Comparison of ENCODE assay signal across 8 mouse cellular contexts in the genomic region with DNA sequence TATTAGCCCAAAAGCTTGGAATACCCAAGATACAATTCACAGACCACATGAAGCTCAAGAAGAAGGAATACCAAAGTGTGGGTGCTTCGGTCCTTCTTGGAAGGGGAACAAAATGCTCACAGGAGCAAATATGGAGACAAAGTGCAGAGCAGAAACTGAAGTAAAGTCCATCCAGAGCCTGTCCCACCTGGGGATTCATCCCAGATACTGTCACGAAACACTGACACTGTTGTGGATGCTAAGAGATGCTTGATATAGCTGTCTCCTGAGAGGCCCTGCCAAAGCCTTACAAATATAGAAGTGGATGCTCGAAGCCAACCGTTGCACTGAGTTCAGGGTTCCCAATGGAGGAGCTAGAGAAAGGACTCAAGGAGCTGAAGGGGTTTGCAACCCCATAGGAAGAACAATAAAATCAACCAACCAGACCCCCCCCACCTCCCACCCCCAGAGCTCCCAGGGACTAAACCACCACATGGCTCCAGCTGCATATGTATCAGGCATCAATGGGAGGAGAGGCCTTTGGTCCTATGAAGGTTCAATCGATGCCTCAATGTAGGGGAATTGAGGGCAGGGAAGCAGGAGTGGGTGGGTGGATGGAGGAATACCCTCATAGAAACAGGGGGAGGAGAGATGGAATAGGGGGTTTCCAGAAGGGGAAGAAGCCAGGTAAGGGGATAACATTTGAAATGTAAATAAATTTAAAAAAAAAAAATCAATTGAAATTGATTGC. TPM values are rescaled to one million over a fixed set of nuclear protein-coding genes. Genes with fewer than 3 reads are reported as not detected.
DNase-seq lines count a peak whose midpoint lies in the region; ATAC-seq and TF ChIP-seq lines count a peak whose summit lies in the region.
"Had no signal": no experiment of that assay in that cellular context is flagged by ENCODE, and none has a peak within 500 bp of the region (broad histone marks: within the 10 kb centered on the region; RNA-seq: fewer than 3 reads in every experiment).

No protein-coding gene starts in this region.

- no peaks in the 10 kb centered on the region for H3K36me3 ChIP-seq in embryonic facial prominence, embryonic 12.5 days
- H3K36me3 ChIP-seq in hindbrain, embryonic 13.5 days: no peaks in the 10 kb centered on the region
- H3K36me3 ChIP-seq in midbrain, embryonic 16.5 days (ENCODE audit: control insufficient read depth, insufficient read depth, low read length): no peaks in the 10 kb centered on the region
- H3K36me3 ChIP-seq: stomach, embryonic 15.5 days had no signal

- no peak for ATAC-seq in embryonic facial prominence, embryonic 12.5 days (ENCODE audit: insufficient number of reproducible peaks, insufficient read depth, low FRiP score, low TSS enrichment)
- no peak for ATAC-seq in hindbrain, embryonic 13.5 days (ENCODE audit: low FRiP score)
- no peak for ATAC-seq in midbrain, embryonic 16.5 days
- ATAC-seq in granulocyte monocyte progenitor cell, adult 5-6 weeks (replicated peaks; ENCODE audit: poor library complexity, severe bottlenecking): no peak

- DNase-seq in layer of hippocampus, adult 2 months (ENCODE audit: low spot score in 2 of 2): no peak
- no peak for DNase-seq in layer of hippocampus, postnatal 10 days (ENCODE audit: low spot score in 2 of 2)
- DNase-seq in adrenal gland, adult 18-20 months (ENCODE audit: low spot score in 2 of 2): no peak

- peak overlapping the region; percentile 72; the same call in 1 of the 2 replicates for H3K4me3 ChIP-seq in layer of hippocampus, adult 2 months
- H3K4me3 ChIP-seq in embryonic facial prominence, embryonic 12.5 days: peak overlapping the region; percentile 57
- peak overlapping the region; percentile 58 for H3K4me3 ChIP-seq in hindbrain, embryonic 13.5 days
- H3K4me3 ChIP-seq in midbrain, embryonic 16.5 days (ENCODE audit: low read depth, low read length): peak overlapping the region; percentile 62

- no peak overlapping the region for H3K27ac ChIP-seq in layer of hippocampus, adult 2 months
- no peak overlapping the region for H3K27ac ChIP-seq in embryonic facial prominence, embryonic 12.5 days
- H3K27ac ChIP-seq in hindbrain, embryonic 13.5 days: peak overlapping the region; percentile 14; the same call in 1 of the 2 replicates
- peak overlapping the region; percentile 56; the same call in 1 of the 2 replicates for H3K27ac ChIP-seq in midbrain, embryonic 16.5 days (ENCODE audit: low read length)

- 78% methylated on average over 5 of the region's 5 CpGs for whole genome bisulfite sequencing in embryonic facial prominence, embryonic 12.5 days
- 82% methylated on average over 5 of the region's 5 CpGs for WGBS in hindbrain, embryonic 13.5 days
- 76% methylated on average over 5 of the region's 5 CpGs for WGBS in midbrain, embryonic 16.5 days

- H3K27me3 ChIP-seq in embryonic facial prominence, embryonic 12.5 days: no peaks in the 10 kb centered on the region
- H3K27me3 ChIP-seq in hindbrain, embryonic 13.5 days: no peaks in the 10 kb centered on the region
- H3K27me3 ChIP-seq in midbrain, embryonic 16.5 days (ENCODE audit: control insufficient read depth, insufficient read depth, low read depth, low read length): no peaks in the 10 kb centered on the region
- H3K27me3 ChIP-seq: stomach, embryonic 15.5 days had no signal

- no peak overlapping the region for H3K9ac ChIP-seq in embryonic facial prominence, embryonic 12.5 days
- no peak overlapping the region for H3K9ac ChIP-seq in hindbrain, embryonic 13.5 days
- H3K9ac ChIP-seq in midbrain, embryonic 16.5 days (ENCODE audit: low read depth, low read length): no peak overlapping the region

- TF ChIP-seq CTCF in layer of hippocampus, adult 2 months (conservative IDR thresholded peaks at IDR 0.05): no peak

- H3K4me2 ChIP-seq in embryonic facial prominence, embryonic 12.5 days (replicated peaks): 0 out of 2 replicates have a peak overlapping the region, but pooled peaks have one; percentile 11
- 0 out of 2 replicates have a peak overlapping the region, but pooled peaks have one; percentile 11 for H3K4me2 ChIP-seq in hindbrain, embryonic 13.5 days
- peak overlapping the region; percentile 33; the same call in 1 of the 2 replicates for H3K4me2 ChIP-seq in midbrain, embryonic 16.5 days (ENCODE audit: low read length)

- H3K9me3 ChIP-seq in embryonic facial prominence, embryonic 12.5 days: no peaks in the 10 kb centered on the region
- H3K9me3 ChIP-seq in hindbrain, embryonic 13.5 days: no peaks in the 10 kb centered on the region
- H3K9me3 ChIP-seq in midbrain, embryonic 16.5 days (replicated peaks; ENCODE audit: control insufficient read depth, low read length, poor library complexity, severe bottlenecking): no peaks in the 10 kb centered on the region
- H3K9me3 ChIP-seq: stomach, embryonic 15.5 days had no signal

- H3K4me1 ChIP-seq in embryonic facial prominence, embryonic 12.5 days: no peaks in the 10 kb centered on the region
- H3K4me1 ChIP-seq in hindbrain, embryonic 13.5 days (replicated peaks): peaks cover 13% of the 10 kb centered on the region
- peaks cover 5% of the 10 kb centered on the region; the same call in 1 of the 2 replicates for H3K4me1 ChIP-seq in midbrain, embryonic 16.5 days (ENCODE audit: control insufficient read depth, insufficient read depth, low read length)
- H3K4me1 ChIP-seq: stomach, embryonic 15.5 days had no signal

RNA-seq across cellular contexts. Expression of a gene that starts 29.6 kb away (rescaled TPM):
- total RNA-seq in layer of hippocampus, adult 2 months (2021): not detected
- total RNA-seq in layer of hippocampus, postnatal 10 days (2021): under 1 TPM in 1 of 2 experiments, not detected in 1; 0.20 TPM
- polyA plus RNA-seq in embryonic facial prominence, embryonic 12.5 days (2016; fragmentation: Nextera tagmentation; extraction: Ambion mirVana): not detected in 2 replicates
- polyA plus RNA-seq in hindbrain, embryonic 13.5 days (2015; fragmentation: Nextera tagmentation; extraction: Ambion mirVana): not detected in 2 replicates
- polyA plus RNA-seq in midbrain, embryonic 16.5 days (2015; fragmentation: Nextera tagmentation; extraction: Ambion mirVana): not detected in 2 replicates
- under 1 TPM; 0.60 to 0.67 TPM for total RNA-seq in adrenal gland, adult 18-20 months (2021)
- total RNA-seq in granulocyte monocyte progenitor cell, adult 5-6 weeks (2014; fragmentation: Nextera tagmentation): not detected in 2 replicates
- total RNA-seq in granulocyte monocyte progenitor cell, adult 5-6 weeks (2017): 0.34 and 1.0 TPM in 2 replicates

RNA-seq across cellular contexts. Expression of a gene that starts 36.5 kb away (rescaled TPM):
- not detected for total RNA-seq in layer of hippocampus, adult 2 months (2021)
- total RNA-seq in layer of hippocampus, postnatal 10 days (2021): 1 to 10 TPM; 4.0 to 6.0 TPM
- polyA plus RNA-seq in embryonic facial prominence, embryonic 12.5 days (2016; fragmentation: Nextera tagmentation; extraction: Ambion mirVana): not detected in 2 replicates
- 0.25 and 0.56 TPM in 2 replicates for polyA plus RNA-seq in hindbrain, embryonic 13.5 days (2015; fragmentation: Nextera tagmentation; extraction: Ambion mirVana)
- 0.90 and 1.3 TPM in 2 replicates for polyA plus RNA-seq in midbrain, embryonic 16.5 days (2015; fragmentation: Nextera tagmentation; extraction: Ambion mirVana)
- total RNA-seq in adrenal gland, adult 18-20 months (2021): not detected
- total RNA-seq in granulocyte monocyte progenitor cell, adult 5-6 weeks (2014; fragmentation: Nextera tagmentation): not detected in 2 replicates
- total RNA-seq in granulocyte monocyte progenitor cell, adult 5-6 weeks (2017): not detected in 2 replicates
- polyA plus RNA-seq: stomach, embryonic 15.5 days had no signal

Comparison
In these comparisons a context has a peak if more than half of its experiments do, and no peak if none do; other contexts are left out.
1. H3K27ac ChIP-seq: peak in hindbrain, embryonic 13.5 days (single experiment) and midbrain, embryonic 16.5 days (single experiment); none in layer of hippocampus, adult 2 months (single experiment) and embryonic facial prominence, embryonic 12.5 days (single experiment).
2. Peak in every context shown above with its lines, with median percentiles within 50 percentile points of each other: H3K4me3 ChIP-seq and H3K4me2 ChIP-seq.